Comparison of ENCODE assay signal across 17 mouse cellular contexts in genomic region chr1:42916719-42917118, GRCm38 (mm10). TPM values are rescaled to one million over a fixed set of nuclear protein-coding genes. Genes with fewer than 3 reads are reported as not detected.
"Had no signal": no experiment of that assay in that cellular context is flagged by ENCODE, and none has a peak within 500 bp of the region (broad histone marks: within the 10 kb centered on the region; RNA-seq: fewer than 3 reads in every experiment).

No protein-coding gene starts in this region.

- H3K4me3 ChIP-seq: midbrain, embryonic 10.5 days; midbrain, embryonic 12.5 days; myocyte; neural tube, embryonic 13.5 days; neural tube, embryonic 15.5 days had no signal

- H3K9me3 ChIP-seq: midbrain, embryonic 10.5 days; midbrain, embryonic 12.5 days; neural tube, embryonic 13.5 days; neural tube, embryonic 15.5 days had no signal

- ATAC-seq: midbrain, embryonic 16.5 days had no signal

- H3K4me2 ChIP-seq: lung, embryonic 14.5 days; midbrain, embryonic 12.5 days; neural tube, embryonic 13.5 days; neural tube, embryonic 15.5 days had no signal

- DNase-seq: lung, adult 18-20 months; lung, embryonic 14.5 days; lung, postnatal 10 days; lung, postnatal 4 days; midbrain, embryonic 14.5 days; right cerebral cortex, adult 18-20 months; thymus, adult 18-20 months; thymus, postnatal 14 days; thymus, postnatal 36 days had no signal

- H3K4me1 ChIP-seq: midbrain, embryonic 12.5 days; neural tube, embryonic 13.5 days; neural tube, embryonic 15.5 days had no signal

- H3K27me3 ChIP-seq: neural tube, embryonic 13.5 days; neural tube, embryonic 15.5 days had no signal

- H3K9ac ChIP-seq: liver, embryonic 14.5 days; lung, embryonic 14.5 days; midbrain, embryonic 12.5 days; neural tube, embryonic 13.5 days; neural tube, embryonic 15.5 days had no signal

- H3K27ac ChIP-seq: liver, embryonic 14.5 days; midbrain, embryonic 10.5 days; midbrain, embryonic 12.5 days; neural tube, embryonic 13.5 days; neural tube, embryonic 15.5 days had no signal

- H3K36me3 ChIP-seq: midbrain, embryonic 10.5 days; midbrain, embryonic 12.5 days; neural tube, embryonic 13.5 days; neural tube, embryonic 15.5 days had no signal

RNA-seq across cellular contexts. Expression of gene Gpr45, which starts 36.0 kb away (rescaled TPM):
- total RNA-seq: megakaryocyte-erythroid progenitor cell, adult 5-6 weeks had no signal
- polyA plus RNA-seq: myocyte had no signal
